Mouse (Mus musculus) limb, embryonic 10.5 days (tissue): ENCODE data around the gene Fndc9. TPM values are rescaled to one million over a fixed set of nuclear protein-coding genes. Genes with fewer than 3 reads are reported as not detected.

ENCODE experiments used
- DNase-seq: peaks from one replicate; pipeline ENCODE4 v3.0.0-alpha.2; 2017; ENCODE audit warnings: low spot score
- H3K27ac ChIP-seq: fragments of 300-500 bp; sonication (generic); 2 replicates; pipeline ENCODE4 v1.5.1; 2016; ENCODE audit warnings: mild to moderate bottlenecking
- H3K27me3 ChIP-seq: fragments of 300-500 bp; sonication (generic); 2 replicates; pipeline ENCODE4 v1.6.1; 2016; ENCODE audit warnings: low read depth, mild to moderate bottlenecking; ENCODE audit not compliant: poor library complexity, severe bottlenecking
- H3K36me3 ChIP-seq: fragments of 300-500 bp; sonication (generic); 2 replicates; pipeline ENCODE4 v1.6.1; 2016; ENCODE audit warnings: mild to moderate bottlenecking, moderate library complexity
- H3K4me1 ChIP-seq: fragments of 300-500 bp; sonication (generic); 2 replicates; pipeline ENCODE4 v1.6.1; 2016
- H3K4me3 ChIP-seq: fragments of 300-500 bp; sonication (generic); 2 replicates; pipeline ENCODE4 v1.5.1; 2016; ENCODE audit warnings: mild to moderate bottlenecking, moderate library complexity
- H3K9me3 ChIP-seq: fragments of 300-500 bp; sonication (generic); replicated peaks from 2 replicates; pipeline ENCODE4 v1.6.1; 2016; ENCODE audit warnings: mild to moderate bottlenecking
- WGBS: fragments of 180-500 bp; shearing (Covaris S2); methylation state at CpG from one replicate; pipeline ENCODE4 v1.1.7; 2016; 5-methylcytosine and 5-hydroxymethylcytosine counted together
- polyA plus RNA-seq: library from polyadenylated mRNA; unstranded; fragments of >200 nt; fragmentation: Nextera tagmentation; extraction: Ambion mirVana; gene quantifications from 2 replicates; pipeline ENCODE4 v1.2.1, GENCODE M21; 2016

Fndc9 gene
- polyA plus RNA-seq, 1 experiment from 2014 or later: 0.11 TPM

- DNase-seq: peak; percentile 82
- peak overlapping the region; percentile 90 for H3K27ac ChIP-seq
- WGBS: 25% methylated on average over 3 of the region's 3 CpGs
- peaks cover 45% of the 10 kb centered on the region for H3K4me1 ChIP-seq
- no peaks in the 10 kb centered on the region for H3K36me3 ChIP-seq
- no peaks in the 10 kb centered on the region for H3K27me3 ChIP-seq
- H3K9me3 ChIP-seq: no peaks in the 10 kb centered on the region
- no peak overlapping the region for H3K4me3 ChIP-seq
Measured at GRCm38 (mm10) chr11:46215354-46215753, 20.0 kb upstream of the Fndc9 start.

DNA sequence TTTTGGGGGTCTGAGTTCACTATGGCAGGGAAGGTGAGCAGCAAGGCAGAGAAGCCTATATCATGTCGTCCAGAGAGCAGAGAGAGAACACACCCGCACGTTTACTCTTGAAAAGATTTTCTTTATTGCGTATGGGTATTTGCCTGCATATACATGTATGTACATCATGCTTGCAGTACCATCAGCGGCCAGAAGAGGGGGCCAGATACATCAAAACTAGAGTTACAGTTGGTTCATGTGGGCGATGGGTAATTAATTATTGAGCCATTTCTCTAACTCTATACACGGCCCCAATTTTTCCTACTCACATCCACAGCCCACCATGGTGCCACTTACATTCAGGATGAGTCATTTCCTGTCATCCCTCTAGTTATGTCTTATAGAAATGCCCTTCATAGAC lies 18.7 kb upstream of the Fndc9 start:
- WGBS: 69% methylated on average over 7 of the region's 7 CpGs
- H3K4me1 ChIP-seq: peaks cover 35% of the 10 kb centered on the region
- no peak for DNase-seq

DNA sequence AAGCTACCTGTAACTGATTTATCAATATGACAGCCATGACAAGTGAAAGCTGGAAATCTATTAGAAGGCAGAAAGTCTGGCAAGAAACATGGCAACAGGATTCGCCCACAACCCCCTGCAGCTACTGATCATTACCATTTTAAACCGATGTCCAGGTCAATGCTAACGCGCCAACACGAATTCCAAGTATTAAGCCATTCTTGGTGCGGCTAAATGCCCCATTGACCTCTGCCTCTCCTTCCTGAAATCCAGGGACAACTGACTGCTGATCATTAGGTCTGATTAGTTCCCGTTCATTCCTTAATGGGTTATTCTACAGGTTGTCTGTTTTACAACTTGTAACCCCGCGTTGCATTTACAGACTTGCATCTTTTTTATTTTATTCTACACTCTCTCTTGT lies 17.6 kb upstream of the Fndc9 start:
- no peaks in the 10 kb centered on the region for H3K27me3 ChIP-seq
- WGBS: 86% methylated on average over 9 of the region's 9 CpGs
- no peaks in the 10 kb centered on the region; the same call in 1 of the 2 replicates for H3K36me3 ChIP-seq
- no peaks in the 10 kb centered on the region for H3K9me3 ChIP-seq
- DNase-seq: no peak
- no peak overlapping the region for H3K27ac ChIP-seq
- H3K4me1 ChIP-seq: peaks cover 26% of the 10 kb centered on the region
- no peak overlapping the region for H3K4me3 ChIP-seq

More for the DNA sequence above, 18.7 kb upstream of the Fndc9 start:
- no peaks in the 10 kb centered on the region for H3K9me3 ChIP-seq
- no peaks in the 10 kb centered on the region for H3K36me3 ChIP-seq
- no peaks in the 10 kb centered on the region for H3K27me3 ChIP-seq
- H3K4me3 ChIP-seq: no peak overlapping the region
- H3K27ac ChIP-seq: no peak overlapping the region

GRCm38 (mm10) chr11:46218584-46218983 lies 16.7 kb upstream of the Fndc9 start:
- Histone ChIP-seq H3K9me3 (no peaks in the 10 kb centered on the region), H3K27ac (no peak overlapping the region), H3K27me3 (no peaks in the 10 kb centered on the region), H3K4me1 (peaks cover 17% of the 10 kb centered on the region), H3K36me3 (no peaks in the 10 kb centered on the region; the same call in 1 of the 2 replicates), H3K4me3 (no peak overlapping the region)
- WGBS: 50% methylated on average over 5 of the region's 5 CpGs
- DNase-seq: no peak

DNA sequence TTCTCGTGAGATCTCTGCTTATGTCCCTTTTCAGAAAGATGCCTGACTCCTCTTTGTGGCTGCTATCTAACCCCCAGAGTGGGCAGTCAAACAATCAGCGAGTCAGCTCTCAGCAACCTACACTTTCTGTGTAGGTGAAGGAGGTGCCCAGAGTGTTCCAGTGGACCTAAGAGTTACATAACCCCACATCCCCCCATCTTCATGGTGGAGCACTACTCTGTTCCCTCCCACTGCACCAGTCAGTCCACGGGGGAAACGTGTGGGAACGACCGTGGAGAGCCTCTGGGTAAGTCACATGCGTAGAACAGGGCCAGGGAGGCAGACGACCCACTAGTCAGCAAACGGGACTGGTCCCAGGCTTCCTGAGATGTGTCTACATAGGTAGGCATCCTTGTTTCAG lies 16.0 kb upstream of the Fndc9 start:
- DNase-seq: no peak
- peaks cover 9% of the 10 kb centered on the region for H3K4me1 ChIP-seq
- H3K9me3 ChIP-seq: no peaks in the 10 kb centered on the region
- 89% methylated on average over 9 of the region's 9 CpGs for WGBS
- H3K27me3 ChIP-seq: no peaks in the 10 kb centered on the region
- no peaks in the 10 kb centered on the region; the same call in 1 of the 2 replicates for H3K36me3 ChIP-seq
- no peak overlapping the region for H3K4me3 ChIP-seq
- H3K27ac ChIP-seq: no peak overlapping the region; the same call in 1 of the 2 replicates

GRCm38 (mm10) chr11:46220211-46220610 lies 15.1 kb upstream of the Fndc9 start:
- Histone ChIP-seq H3K9me3 (no peaks in the 10 kb centered on the region), H3K27ac (no peak overlapping the region), H3K36me3 (no peaks in the 10 kb centered on the region; the same call in 1 of the 2 replicates), H3K4me3 (no peak overlapping the region), H3K4me1 (peaks cover 1% of the 10 kb centered on the region), H3K27me3 (no peaks in the 10 kb centered on the region)
- 94% methylated on average over 2 of the region's 2 CpGs for WGBS
- no peak for DNase-seq

DNA sequence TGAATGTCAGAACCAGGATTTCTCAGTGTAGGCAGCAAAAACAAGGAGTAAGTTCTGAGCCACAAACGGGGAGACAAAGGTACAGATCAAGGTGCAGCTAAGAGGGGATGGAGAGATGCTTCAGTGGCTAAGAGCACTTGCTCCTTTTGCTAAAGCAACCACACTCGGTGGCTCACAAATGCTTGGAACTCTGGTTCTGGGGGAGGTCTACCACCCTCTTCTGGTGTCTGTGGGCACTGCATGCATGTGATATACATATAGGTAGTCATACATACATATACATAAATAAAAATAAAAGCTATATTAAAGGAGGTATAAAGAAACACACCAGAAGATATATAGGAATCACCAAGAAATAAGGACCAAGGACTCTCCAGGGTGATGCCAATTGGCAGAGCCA lies 11.8 kb upstream of the Fndc9 start:
- Histone ChIP-seq H3K27ac (no peak overlapping the region), H3K9me3 (no peaks in the 10 kb centered on the region), H3K4me3 (no peak overlapping the region), H3K4me1 (peaks cover 6% of the 10 kb centered on the region; the same call in 1 of the 2 replicates), H3K36me3 (no peaks in the 10 kb centered on the region; the same call in 1 of the 2 replicates), H3K27me3 (no peaks in the 10 kb centered on the region)
- 70% methylated on average over 2 of the region's 2 CpGs for WGBS
- DNase-seq: no peak

DNA sequence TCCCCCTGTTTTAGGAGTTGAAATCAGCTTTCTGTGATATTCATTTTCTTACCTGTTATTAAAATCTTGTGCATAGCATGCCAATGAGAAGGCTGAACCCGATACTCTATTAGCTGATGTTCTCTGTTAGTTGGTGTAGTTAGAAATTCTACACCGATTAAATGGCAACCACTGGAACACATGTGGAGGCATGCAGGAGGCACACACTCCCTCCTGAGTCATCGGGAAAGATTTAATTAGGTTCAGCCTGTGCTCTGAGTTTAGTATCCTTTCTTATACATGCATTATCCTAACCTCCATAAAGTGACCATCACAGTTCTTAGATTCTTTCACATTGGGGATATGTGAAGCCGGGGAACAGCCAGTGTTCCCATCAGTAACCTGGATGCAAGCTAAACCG lies 10.0 kb upstream of the Fndc9 start:
- Histone ChIP-seq H3K36me3 (no peaks in the 10 kb centered on the region; the same call in 1 of the 2 replicates), H3K4me1 (peaks cover 6% of the 10 kb centered on the region; the same call in 1 of the 2 replicates), H3K27ac (no peak overlapping the region), H3K27me3 (no peaks in the 10 kb centered on the region), H3K9me3 (no peaks in the 10 kb centered on the region), H3K4me3 (no peak overlapping the region)
- 87% methylated on average over 5 of the region's 5 CpGs for WGBS
- no peak for DNase-seq

- H3K27ac ChIP-seq: no peak overlapping the region
- 77% methylated on average over 6 of the region's 6 CpGs for WGBS
- DNase-seq: no peak
- H3K9me3 ChIP-seq: no peaks in the 10 kb centered on the region
- peaks cover 6% of the 10 kb centered on the region; the same call in 1 of the 2 replicates for H3K4me1 ChIP-seq
- no peak overlapping the region for H3K4me3 ChIP-seq
- H3K27me3 ChIP-seq: no peaks in the 10 kb centered on the region
- H3K36me3 ChIP-seq: no peaks in the 10 kb centered on the region
Measured at GRCm38 (mm10) chr11:46230184-46230583, 5.1 kb upstream of the Fndc9 start.

GRCm38 (mm10) chr11:46232803-46233202 lies 2.5 kb upstream of the Fndc9 start:
- no peak for DNase-seq
- no peak overlapping the region for H3K27ac ChIP-seq
- H3K4me3 ChIP-seq: no peak overlapping the region
- 87% methylated on average over 4 of the region's 4 CpGs for WGBS
- H3K36me3 ChIP-seq: peaks cover 6% of the 10 kb centered on the region; the same call in 1 of the 2 replicates
- no peaks in the 10 kb centered on the region for H3K27me3 ChIP-seq
- no peaks in the 10 kb centered on the region for H3K4me1 ChIP-seq
- no peaks in the 10 kb centered on the region for H3K9me3 ChIP-seq

DNA sequence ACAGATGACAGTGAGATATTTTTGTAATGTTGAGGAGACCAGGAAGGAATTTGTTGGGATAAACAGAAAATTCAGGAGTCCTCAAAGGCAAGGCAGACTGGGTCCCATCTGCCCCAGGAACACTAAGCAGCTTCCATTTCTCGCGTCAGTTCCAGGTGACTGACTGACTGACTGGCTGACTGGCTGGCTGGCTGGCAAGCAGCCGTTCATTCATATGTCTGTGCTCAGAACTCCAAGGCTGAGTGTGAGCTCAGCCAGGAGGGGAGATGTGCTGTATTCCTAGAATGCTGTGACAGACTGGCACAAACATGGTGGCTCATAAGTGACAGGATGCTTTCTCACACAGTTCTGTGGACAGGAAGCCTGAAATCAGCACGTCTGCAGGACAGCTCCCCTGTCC lies 1.4 kb upstream of the Fndc9 start:
- Histone ChIP-seq H3K27me3 (no peaks in the 10 kb centered on the region), H3K4me3 (no peak overlapping the region), H3K27ac (no peak overlapping the region), H3K4me1 (no peaks in the 10 kb centered on the region), H3K36me3 (peaks cover 8% of the 10 kb centered on the region; the same call in 1 of the 2 replicates), H3K9me3 (no peaks in the 10 kb centered on the region)
- DNase-seq: no peak
- 83% methylated on average over 4 of the region's 4 CpGs for WGBS

DNA sequence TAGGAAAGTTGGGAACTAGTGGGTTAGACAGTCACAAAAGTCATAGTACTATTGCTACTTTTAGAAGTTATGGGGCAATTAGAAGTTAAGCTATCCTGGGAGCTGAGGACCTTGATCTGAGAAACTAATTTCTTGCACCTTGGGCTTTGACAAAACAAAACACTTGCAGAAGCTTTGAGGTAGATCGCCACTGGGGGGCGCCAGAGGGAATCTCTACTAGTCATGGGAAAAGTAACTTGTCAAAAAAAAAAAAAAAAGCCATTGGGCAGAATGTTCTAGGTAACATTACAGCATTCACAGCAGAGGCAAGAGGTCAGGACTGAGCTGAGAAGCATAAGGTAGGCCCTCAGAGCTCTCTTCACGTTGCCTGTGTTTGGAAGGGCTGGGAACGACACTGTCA lies 1.6 kb downstream of the Fndc9 start:
- DNase-seq: peak; percentile 75

DNA sequence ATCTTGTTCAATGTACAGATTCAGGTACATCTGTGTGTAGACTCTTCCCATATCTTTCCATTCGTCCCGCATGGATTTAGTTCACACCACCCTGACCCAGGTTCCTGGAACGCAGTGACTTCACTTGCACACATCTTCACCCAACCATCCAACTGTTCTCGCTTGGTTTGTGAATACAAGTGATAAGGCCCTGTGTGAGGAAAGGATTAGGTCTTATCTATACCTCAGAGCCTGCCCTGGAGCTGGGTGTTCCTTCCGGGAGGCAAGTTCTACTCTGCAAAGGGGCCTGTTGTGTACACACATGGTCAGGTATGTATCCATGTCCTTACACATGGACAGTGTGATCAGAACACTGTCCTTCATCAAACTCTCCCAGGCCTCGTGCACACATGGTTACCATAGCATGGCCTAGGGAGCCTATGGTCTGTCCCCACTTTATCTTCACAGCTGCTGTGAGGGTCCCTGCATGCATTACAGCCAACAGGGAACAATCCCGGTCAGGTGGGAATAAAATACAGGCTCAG lies 5.9 kb downstream of the Fndc9 start:
- peaks cover 8% of the 10 kb centered on the region; the same call in 1 of the 2 replicates for H3K36me3 ChIP-seq
- WGBS: 91% methylated on average over 7 of the region's 7 CpGs
- H3K4me1 ChIP-seq: no peaks in the 10 kb centered on the region
- H3K4me3 ChIP-seq: no peak overlapping the region
- H3K27ac ChIP-seq: no peak overlapping the region
- H3K27me3 ChIP-seq: no peaks in the 10 kb centered on the region
- H3K9me3 ChIP-seq: no peaks in the 10 kb centered on the region
- no peak for DNase-seq

More for the DNA sequence above, 1.6 kb downstream of the Fndc9 start:
- Histone ChIP-seq H3K4me3 (no peak overlapping the region), H3K36me3 (peaks cover 8% of the 10 kb centered on the region; the same call in 1 of the 2 replicates), H3K4me1 (no peaks in the 10 kb centered on the region), H3K27me3 (no peaks in the 10 kb centered on the region), H3K9me3 (no peaks in the 10 kb centered on the region), H3K27ac (no peak overlapping the region)
- WGBS: 39% methylated on average over 4 of the region's 4 CpGs

GRCm38 (mm10) chr11:46241985-46242384 lies 6.7 kb downstream of the Fndc9 start:
- 95% methylated on average over 8 of the region's 8 CpGs for WGBS

More at GRCm38 (mm10) chr11:46241985-46242384, 6.7 kb downstream of the Fndc9 start:
- Histone ChIP-seq H3K4me3 (no peak overlapping the region), H3K9me3 (no peaks in the 10 kb centered on the region), H3K4me1 (no peaks in the 10 kb centered on the region), H3K36me3 (peaks cover 8% of the 10 kb centered on the region; the same call in 1 of the 2 replicates), H3K27me3 (no peaks in the 10 kb centered on the region), H3K27ac (no peak overlapping the region)
- DNase-seq: no peak
